ENCODE assay signal across 21 mouse cellular contexts in genomic region chr4:58825921-58826320, GRCm38 (mm10). TPM values are rescaled to one million over a fixed set of nuclear protein-coding genes. Genes with fewer than 3 reads are reported as not detected.
A peak's percentile ranks its signal among the peaks of the same experiment; 100 is the strongest.
DNase-seq lines count a peak whose midpoint lies in the region; ATAC-seq and TF ChIP-seq lines count a peak whose summit lies in the region.
"Had no signal": no experiment of that assay in that cellular context is flagged by ENCODE, and none has a peak within 500 bp of the region (broad histone marks: within the 10 kb centered on the region; RNA-seq: fewer than 3 reads in every experiment).

No protein-coding gene starts in this region.

- H3K4me3 ChIP-seq in heart, embryonic 11.5 days (ENCODE audit: low read depth, low read length), result no peak overlapping the region
- no peak overlapping the region for H3K4me3 ChIP-seq in gastrocnemius, adult 2 months
- no peak overlapping the region for H3K4me3 ChIP-seq in hindbrain, postnatal 0 days (ENCODE audit: low read length)
- no peak overlapping the region for H3K4me3 ChIP-seq in hindbrain, embryonic 14.5 days (replicated peaks; ENCODE audit: low read length)
- H3K4me3 ChIP-seq: embryonic facial prominence, embryonic 12.5 days; hindbrain, embryonic 10.5 days; intestine, embryonic 15.5 days; limb, embryonic 15.5 days had no signal

- no peak overlapping the region for H3K27ac ChIP-seq in heart, embryonic 11.5 days (ENCODE audit: low read depth, low read length)
- H3K27ac ChIP-seq in gastrocnemius, adult 2 months, result no peak overlapping the region; the same call in 1 of the 2 replicates
- no peak overlapping the region for H3K27ac ChIP-seq in hindbrain, postnatal 0 days
- H3K27ac ChIP-seq in hindbrain, embryonic 14.5 days, result no peak overlapping the region
- H3K27ac ChIP-seq: embryonic facial prominence, embryonic 12.5 days; hindbrain, embryonic 10.5 days; intestine, embryonic 15.5 days; kidney, postnatal 0 days; limb, embryonic 15.5 days; macrophage had no signal

- TF ChIP-seq CTCF in gastrocnemius, adult 2 months (IDR thresholded peaks at IDR 0.05), result no peak
- TF ChIP-seq CTCF in hindbrain, postnatal 0 days (IDR thresholded peaks at IDR 0.05; ENCODE audit: low read depth), result no peak

- no peaks in the 10 kb centered on the region for H3K9me3 ChIP-seq in heart, embryonic 11.5 days (replicated peaks; ENCODE audit: control insufficient read depth, low read length)
- H3K9me3 ChIP-seq in hindbrain, postnatal 0 days (ENCODE audit: low read length), result no peaks in the 10 kb centered on the region
- H3K9me3 ChIP-seq in hindbrain, embryonic 14.5 days (ENCODE audit: control insufficient read depth, low read length), result no peaks in the 10 kb centered on the region
- H3K9me3 ChIP-seq: embryonic facial prominence, embryonic 12.5 days; hindbrain, embryonic 10.5 days; intestine, embryonic 15.5 days; limb, embryonic 15.5 days had no signal

- H3K4me2 ChIP-seq in heart, embryonic 11.5 days, result no peak overlapping the region
- H3K4me2 ChIP-seq in hindbrain, postnatal 0 days (ENCODE audit: low read depth, low read length), result no peak overlapping the region
- no peak overlapping the region for H3K4me2 ChIP-seq in hindbrain, embryonic 14.5 days (replicated peaks)
- H3K4me2 ChIP-seq: embryonic facial prominence, embryonic 12.5 days; intestine, embryonic 15.5 days; limb, embryonic 15.5 days had no signal

- ATAC-seq in heart, embryonic 11.5 days (replicated peaks; ENCODE audit: insufficient number of reproducible peaks, low FRiP score, low TSS enrichment), result no peak
- ATAC-seq in hindbrain, postnatal 0 days, result no peak
- no peak for ATAC-seq in hindbrain, embryonic 14.5 days (ENCODE audit: low FRiP score)
- no peak for ATAC-seq in frontal cortex, adult (ENCODE audit: low TSS enrichment)
- ATAC-seq: intestine, embryonic 15.5 days had no signal

- WGBS in heart, embryonic 11.5 days (ENCODE audit: insufficient replicate concordance), result 91% methylated on average over 4 of the region's 4 CpGs
- WGBS in hindbrain, postnatal 0 days, result 75% methylated on average over 4 of the region's 4 CpGs
- WGBS in hindbrain, embryonic 14.5 days, result 82% methylated on average over 4 of the region's 4 CpGs

- no peaks in the 10 kb centered on the region for H3K27me3 ChIP-seq in heart, embryonic 11.5 days (ENCODE audit: control insufficient read depth, insufficient read depth, low read length)
- H3K27me3 ChIP-seq in hindbrain, postnatal 0 days (ENCODE audit: insufficient read depth, low read length), result no peaks in the 10 kb centered on the region
- no peaks in the 10 kb centered on the region for H3K27me3 ChIP-seq in hindbrain, embryonic 14.5 days (ENCODE audit: control insufficient read depth, insufficient read depth, low read length)
- H3K27me3 ChIP-seq: CH12.LX; embryonic facial prominence, embryonic 12.5 days; intestine, embryonic 15.5 days; limb, embryonic 15.5 days had no signal

- H3K4me1 ChIP-seq in heart, embryonic 11.5 days (ENCODE audit: control insufficient read depth, insufficient read depth, low read length), result no peaks in the 10 kb centered on the region
- H3K4me1 ChIP-seq in hindbrain, postnatal 0 days (ENCODE audit: insufficient read depth, low read length), result no peaks in the 10 kb centered on the region
- no peaks in the 10 kb centered on the region for H3K4me1 ChIP-seq in hindbrain, embryonic 14.5 days (replicated peaks; ENCODE audit: control insufficient read depth, insufficient read depth, low read length)
- H3K4me1 ChIP-seq: embryonic facial prominence, embryonic 12.5 days; hindbrain, embryonic 10.5 days; intestine, embryonic 15.5 days; limb, embryonic 15.5 days had no signal

- peak; percentile 12 to 14 for DNase-seq in heart, adult 18-20 months
- DNase-seq in 416B (ENCODE audit: low read depth), result peak; percentile 69
- peak; percentile 18 to 23 for DNase-seq in adrenal gland, adult 18-20 months (ENCODE audit: low spot score in 2 of 2)
- peak; percentile 53 for DNase-seq in gastrocnemius, adult 2 months
- DNase-seq in hindbrain, postnatal 0 days (ENCODE audit: low spot score), result no peak
- no peak for DNase-seq in hindbrain, embryonic 14.5 days (ENCODE audit: low spot score)
- DNase-seq: cerebellum, postnatal 36 days; lung, adult 18-20 months; midbrain, embryonic 14.5 days; right cerebral cortex, postnatal 4 days had no signal

- intact Hi-C loops in gastrocnemius, adult 2 months (cut with DNase I), result no loop called here

- H3K36me3 ChIP-seq in heart, embryonic 11.5 days (ENCODE audit: control insufficient read depth, insufficient read depth, low read length), result no peaks in the 10 kb centered on the region; the same call in 1 of the 2 replicates
- H3K36me3 ChIP-seq in hindbrain, postnatal 0 days (ENCODE audit: insufficient read depth, low read length), result peaks cover 18% of the 10 kb centered on the region; the same call in 1 of the 2 replicates
- H3K36me3 ChIP-seq in hindbrain, embryonic 14.5 days (replicated peaks; ENCODE audit: control insufficient read depth, insufficient read depth), result peaks cover 67% of the 10 kb centered on the region

- H3K9ac ChIP-seq in heart, embryonic 11.5 days (ENCODE audit: low read depth, low read length), result no peak overlapping the region
- H3K9ac ChIP-seq in hindbrain, postnatal 0 days (replicated peaks; ENCODE audit: low read length), result no peak overlapping the region
- H3K9ac ChIP-seq in hindbrain, embryonic 14.5 days, result no peak overlapping the region
- H3K9ac ChIP-seq: embryonic facial prominence, embryonic 12.5 days; intestine, embryonic 15.5 days; limb, embryonic 15.5 days had no signal

RNA-seq across cellular contexts. Expression of gene Olfr267, which starts 38.4 kb away (rescaled TPM):
- total RNA-seq in heart, adult 18-20 months (2021), result not detected
- 0.11 TPM in 1 of 2 replicates, not detected in the other for polyA plus RNA-seq in heart, embryonic 11.5 days (2014; fragmentation: Nextera tagmentation; extraction: Ambion mirVana)
- under 1 TPM in 1 of 2 experiments, not detected in 1; 0.43 TPM for total RNA-seq in adrenal gland, adult 18-20 months (2021)
- under 1 TPM in 1 of 2 experiments, not detected in 1; 0.11 TPM for total RNA-seq in gastrocnemius, adult 2 months (2021)
- total RNA-seq in hindbrain, postnatal 0 days (2014; rRNA removed), result 0.25 and 0.89 TPM in 2 replicates
- 0.10 TPM in 1 of 2 replicates, not detected in the other for polyA plus RNA-seq in hindbrain, postnatal 0 days (2015; fragmentation: Nextera tagmentation; extraction: Ambion mirVana)
- 0.09 TPM in 1 of 2 replicates, not detected in the other for polyA plus RNA-seq in hindbrain, embryonic 14.5 days (2014; fragmentation: Nextera tagmentation; extraction: Ambion mirVana)
- total RNA-seq: CH12.LX had no signal
- polyA plus RNA-seq: embryonic facial prominence, embryonic 12.5 days; heart, embryonic 14.5 days; hindbrain, embryonic 10.5 days; intestine, embryonic 15.5 days; kidney, postnatal 0 days; limb, embryonic 15.5 days; macrophage; midbrain, embryonic 14.5 days; stomach, embryonic 14.5 days had no signal

Comparison
In these comparisons a context has a peak if more than half of its experiments do, and no peak if none do; other contexts are left out.
1. DNase-seq: peak in heart, adult 18-20 months (2 of 2), 416B (single experiment), adrenal gland, adult 18-20 months (2 of 2) and gastrocnemius, adult 2 months (single experiment); none in hindbrain, postnatal 0 days (single experiment) and hindbrain, embryonic 14.5 days (single experiment).